Mouse (Mus musculus) T-helper 1 cell (primary cell): ENCODE measurements around the gene Snx1.

Experiments used
- in situ Hi-C: fragments of 300-600 bp; cut with MboI, MseI; formaldehyde crosslinking; loops from one replicate; pipeline ENCODE4 v1.15.1; 2025; ENCODE audit warnings: high pct_unique_total_duplicates

Gene Snx1

GRCm38 (mm10) chr9:66126456-66127192 is at the start of gene Snx1, which contains the start of gene Ciao2a:
Gene Snx1 (minus strand): TSS chr9:66126587.
Gene Ciao2a (plus strand): TSS chr9:66126611.
- in situ Hi-C loops = no loop called here

DNA sequence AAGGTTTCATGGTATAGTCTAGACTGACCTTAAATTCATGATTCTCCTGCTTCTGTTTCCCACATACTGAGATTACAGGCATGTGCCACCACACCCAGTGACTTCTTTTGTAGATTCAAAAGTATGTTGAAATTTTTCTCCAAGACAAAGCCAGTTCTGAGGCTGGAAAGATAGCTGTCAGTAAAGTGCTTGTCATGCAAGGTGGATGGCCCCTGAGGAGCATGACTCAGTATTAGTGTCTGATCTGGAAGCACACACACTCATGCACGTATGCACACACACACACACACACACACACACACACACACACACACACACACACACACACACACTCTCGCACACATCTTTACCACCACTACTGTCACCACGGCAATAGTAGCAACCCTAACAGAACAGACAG is 48.6 kb upstream of the Snx1 start:
- in situ Hi-C loops = no loop called here

DNA sequence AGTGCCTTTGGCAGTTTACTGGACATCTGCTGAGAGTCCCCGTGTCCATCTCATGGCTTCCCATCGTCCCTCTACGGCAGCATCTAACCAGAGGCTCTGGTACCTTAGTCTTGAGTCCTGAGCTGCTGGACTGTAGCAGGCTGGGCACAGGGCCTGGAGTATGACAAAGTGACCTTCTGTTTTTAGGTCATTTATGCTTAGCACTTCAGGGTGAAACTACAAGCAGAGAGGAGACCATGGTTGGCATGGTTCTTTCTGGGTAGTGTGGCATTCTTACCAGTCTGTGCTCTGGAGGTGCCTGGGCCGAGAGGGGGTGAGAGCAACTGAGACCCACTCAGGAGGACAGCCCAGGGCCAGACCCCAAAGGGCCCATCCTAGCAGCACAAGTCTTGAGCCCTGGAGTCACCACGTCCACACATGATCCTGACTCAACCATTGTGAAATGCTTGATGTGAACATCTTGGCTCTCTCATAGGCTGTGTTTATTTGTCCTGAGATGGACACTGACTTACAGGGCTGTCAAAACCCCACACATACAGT is 47.0 kb upstream of the Snx1 start:
- in situ Hi-C loops = no loop called here

GRCm38 (mm10) chr9:66171275-66171921 is 45.0 kb upstream of the Snx1 start:
- in situ Hi-C loops = no loop called here

GRCm38 (mm10) chr9:66170506-66170905 is 44.1 kb upstream of the Snx1 start:
- in situ Hi-C loops = no loop called here

DNA sequence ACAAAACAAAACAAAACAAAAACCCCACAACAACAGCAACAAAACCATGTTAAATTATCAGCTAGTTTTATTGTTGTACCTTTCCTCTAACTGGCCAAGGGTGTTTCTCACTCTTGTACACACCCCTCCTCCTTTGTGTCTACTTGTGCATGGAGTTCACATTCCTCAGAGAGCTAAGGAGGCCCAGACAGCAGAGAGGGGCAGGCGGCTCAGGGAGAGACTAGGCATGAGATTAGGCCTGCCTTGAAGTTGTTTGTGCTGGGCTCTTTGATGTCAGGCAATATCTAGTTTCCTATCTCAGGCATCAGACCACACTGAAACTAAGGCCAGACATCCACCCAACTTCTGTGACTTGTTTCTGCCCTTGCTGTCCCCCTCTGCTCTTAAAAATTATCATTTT is 41.8 kb upstream of the Snx1 start:
- in situ Hi-C loops = no loop called here

GRCm38 (mm10) chr9:66167222-66167621 is 40.8 kb upstream of the Snx1 start:
- in situ Hi-C loops = no loop called here

- in situ Hi-C loops = no loop called here
Observed at GRCm38 (mm10) chr9:66162995-66163394, 36.6 kb upstream of the Snx1 start.

- in situ Hi-C loops = no loop called here
Observed at GRCm38 (mm10) chr9:66160155-66160554, 33.8 kb upstream of the Snx1 start.

- in situ Hi-C loops = no loop called here
Observed at GRCm38 (mm10) chr9:66158885-66159430, 32.6 kb upstream of the Snx1 start.

DNA sequence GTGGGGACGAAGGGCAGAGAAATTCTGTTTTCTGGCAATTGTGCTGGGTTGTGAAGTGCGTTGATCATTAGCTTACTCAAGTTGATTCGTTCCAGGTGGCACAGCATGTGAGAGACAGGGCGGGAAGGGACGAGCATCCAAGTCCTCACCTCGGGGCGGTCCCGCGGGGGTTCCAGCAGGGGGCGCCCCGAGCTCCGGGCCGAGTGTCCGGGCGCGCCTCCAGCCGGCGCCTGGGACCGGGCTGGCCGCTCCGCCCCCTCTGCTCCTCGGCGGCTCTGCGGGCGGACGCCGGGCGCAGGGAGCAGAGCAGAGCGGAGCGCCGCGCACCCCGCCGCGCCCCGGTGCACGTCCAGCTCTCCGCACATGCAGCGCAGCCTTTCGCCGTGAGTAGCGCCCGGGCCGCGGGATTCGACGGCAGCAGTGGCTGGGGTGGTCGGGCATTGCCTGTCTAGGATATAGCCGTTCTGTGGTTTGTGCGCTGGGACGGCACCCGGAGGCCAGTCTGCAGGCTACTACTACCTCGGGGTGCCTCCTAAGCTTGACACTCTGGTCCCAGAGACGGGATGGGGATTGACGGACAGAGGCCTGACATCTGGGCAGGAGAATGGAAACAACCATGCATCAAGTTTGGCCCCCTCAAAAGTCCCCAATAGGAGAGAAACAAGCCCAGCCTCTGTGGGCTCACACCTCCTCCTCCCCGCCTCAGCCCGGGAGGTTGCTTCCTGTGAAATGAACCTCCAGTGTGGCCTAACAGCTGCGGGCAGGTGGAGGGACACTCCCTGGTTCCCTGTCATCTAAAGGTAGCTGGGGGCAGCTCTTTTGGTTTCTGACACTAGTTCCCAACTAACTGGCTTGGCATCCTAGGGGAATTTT is 31.8 kb upstream of the Snx1 start, which contains the start of gene Dapk2:
Gene Dapk2 (plus strand): TSS at position 266 of the 873 bp plus-strand sequence.
- in situ Hi-C loops = no loop called here

DNA sequence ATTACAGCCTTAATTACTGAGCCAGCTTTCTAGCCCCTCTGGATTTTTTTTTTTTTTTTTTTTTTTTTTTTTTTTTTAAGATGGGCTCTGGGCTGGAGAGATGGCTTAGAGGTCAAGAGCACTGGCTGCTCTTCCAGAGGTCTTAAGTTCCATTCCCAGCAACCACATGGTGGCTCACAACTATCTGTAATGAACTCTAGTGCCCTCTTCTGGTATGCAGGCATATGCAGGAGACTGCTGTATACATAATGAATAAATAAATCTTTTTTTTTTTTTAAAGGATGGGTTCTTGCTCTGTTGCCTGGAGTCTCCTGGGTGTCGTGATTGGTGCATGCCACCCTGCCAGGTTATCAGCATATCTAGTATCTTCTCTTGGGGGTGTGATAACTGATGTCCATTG is 29.1 kb upstream of the Snx1 start:
- in situ Hi-C loops = no loop called here

DNA sequence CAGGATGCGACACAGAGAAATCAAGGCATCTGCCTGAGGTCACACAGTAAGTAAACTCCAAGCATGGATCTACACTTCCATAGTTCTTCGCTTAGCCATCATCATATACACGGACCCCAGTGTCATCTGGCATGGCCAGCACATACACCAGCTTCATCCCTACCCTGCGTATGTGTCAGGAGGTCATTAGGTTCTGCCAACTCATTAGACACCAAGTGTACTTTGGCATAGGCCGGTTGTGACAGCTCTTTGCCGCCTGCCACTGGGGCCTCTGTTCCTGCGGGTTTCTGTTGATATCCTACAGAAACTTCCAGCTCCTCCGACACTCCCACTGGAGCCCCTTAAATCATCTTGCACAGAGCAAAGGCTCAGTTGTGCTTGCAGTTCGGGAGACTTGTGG is 27.6 kb upstream of the Snx1 start:
- in situ Hi-C loops = no loop called here

DNA sequence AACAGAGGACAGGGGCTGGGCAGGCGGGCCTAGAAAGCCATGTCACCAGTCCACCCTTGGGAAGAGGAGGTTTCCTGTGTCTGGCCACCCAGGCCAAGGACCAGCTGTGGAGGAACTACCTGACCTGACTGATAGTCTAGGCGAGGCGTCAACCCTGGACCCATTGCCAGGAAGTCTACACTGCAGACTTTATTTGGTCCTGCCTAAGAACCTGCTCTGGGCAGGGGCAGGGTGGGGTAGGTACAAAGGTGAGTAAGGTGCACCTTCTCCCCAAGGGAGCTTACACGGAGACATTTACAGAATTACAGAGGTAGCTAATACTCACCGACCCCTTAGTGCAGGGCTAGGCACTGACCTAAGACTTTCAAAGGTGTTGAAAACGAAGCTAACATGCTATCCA is 27.2 kb upstream of the Snx1 start:
- in situ Hi-C loops = no loop called here

DNA sequence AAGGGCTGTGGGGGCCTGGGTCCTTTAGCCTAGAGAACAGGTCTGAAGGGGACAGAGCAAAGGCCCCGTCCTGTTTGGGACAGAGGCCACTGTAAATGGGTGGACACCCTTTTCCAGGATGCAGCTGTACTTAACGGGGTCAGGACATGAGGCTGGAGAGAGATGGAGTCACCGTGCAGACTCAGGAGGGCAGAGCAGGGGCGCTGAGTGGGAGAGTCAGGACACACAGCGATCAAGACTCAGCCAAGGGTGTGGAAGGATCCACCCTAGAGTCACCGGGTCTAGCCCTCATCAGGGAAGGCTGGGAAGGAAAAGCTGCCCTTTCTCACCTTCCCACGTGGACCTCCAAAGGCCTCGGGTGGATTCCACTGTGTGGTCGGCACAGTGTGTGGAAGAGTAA is 25.6 kb upstream of the Snx1 start:
- in situ Hi-C loops = no loop called here

DNA sequence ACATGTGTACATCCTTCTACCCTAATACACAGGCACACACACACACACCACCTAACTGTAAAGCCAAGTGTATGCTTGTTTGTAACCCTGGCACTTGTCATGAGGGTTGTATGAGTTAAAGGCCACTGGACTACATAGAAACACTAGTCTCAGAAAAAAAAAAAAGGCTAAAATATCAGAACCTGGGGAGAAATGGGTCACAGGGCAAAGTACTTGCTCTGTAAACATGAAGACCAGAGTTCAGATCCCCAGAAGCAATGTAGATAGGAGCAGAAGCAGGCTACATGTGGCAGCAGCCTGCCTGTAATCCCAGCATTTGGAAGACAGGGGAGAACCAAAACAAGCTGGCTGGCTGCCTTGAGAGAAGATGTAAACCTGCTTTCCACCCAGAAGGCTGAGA is 19.8 kb upstream of the Snx1 start:
- in situ Hi-C loops = no loop called here

GRCm38 (mm10) chr9:66144248-66144647 is 17.9 kb upstream of the Snx1 start:
- in situ Hi-C loops = no loop called here

DNA sequence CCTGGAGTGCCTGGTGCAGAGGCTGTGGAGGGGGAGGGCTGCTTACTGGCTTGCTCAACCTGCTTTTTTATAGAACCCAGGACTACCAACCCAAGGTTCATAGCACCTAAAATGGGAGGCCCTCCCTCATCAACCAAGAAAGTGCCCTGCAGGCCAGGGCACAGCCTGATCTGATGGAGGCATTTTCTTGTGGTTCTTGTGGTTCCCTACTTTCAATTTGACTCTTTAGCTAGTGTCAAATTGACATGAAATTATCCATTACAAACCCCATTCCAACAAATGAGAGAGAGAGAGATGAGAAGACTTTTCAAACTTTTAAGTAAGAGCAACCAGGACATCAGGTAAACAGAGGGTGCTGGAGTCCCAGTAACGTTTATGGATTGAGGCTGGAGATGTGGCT is 15.9 kb upstream of the Snx1 start:
- in situ Hi-C loops = no loop called here

DNA sequence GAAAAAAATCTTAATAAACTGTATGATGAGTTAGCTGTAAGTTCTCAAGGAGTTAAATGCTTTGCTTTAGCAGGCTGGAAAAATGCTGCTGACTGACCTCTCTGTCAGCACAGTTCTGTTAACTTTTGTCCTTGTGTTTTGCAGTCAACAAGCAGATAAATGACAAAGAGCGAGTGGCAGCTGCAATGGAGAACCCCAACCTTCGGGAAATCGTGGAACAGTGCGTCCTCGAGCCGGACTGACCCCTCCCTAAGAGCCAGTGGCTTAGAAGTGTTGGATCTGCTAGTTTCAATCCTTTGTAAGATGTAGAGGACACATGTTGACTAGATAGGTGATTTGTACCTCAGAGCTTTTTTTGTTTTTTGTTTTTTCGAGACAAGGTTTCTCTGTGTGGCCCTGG is 11.8 kb upstream of the Snx1 start:
- in situ Hi-C loops = no loop called here

GRCm38 (mm10) chr9:66135967-66136366 is 9.6 kb upstream of the Snx1 start:
- in situ Hi-C loops = no loop called here

DNA sequence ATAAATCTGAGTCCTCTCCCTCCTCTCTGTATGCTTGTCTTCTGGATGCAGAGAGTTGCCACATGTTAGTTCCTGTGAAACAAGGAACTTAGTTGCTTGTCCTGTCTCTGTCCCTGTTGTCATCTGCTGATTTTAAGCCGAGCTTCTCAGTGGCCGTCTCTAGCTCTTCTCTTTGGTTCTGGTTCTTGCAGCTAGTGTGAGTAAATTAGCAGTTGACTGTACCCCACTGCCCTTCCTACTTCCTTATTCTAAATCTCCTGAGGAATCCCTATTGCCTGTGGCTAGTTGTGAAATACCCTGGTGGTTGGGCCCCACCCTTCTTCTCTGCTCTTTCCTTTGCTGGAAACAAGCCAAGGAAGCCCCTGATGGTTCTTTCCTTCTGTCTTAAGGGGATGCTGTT is 5.1 kb upstream of the Snx1 start:
- in situ Hi-C loops = no loop called here

GRCm38 (mm10) chr9:66127884-66128283 is 1.5 kb upstream of the Snx1 start:
- in situ Hi-C loops = no loop called here
